Mouse (Mus musculus): ENCODE measurements around the gene Map3k10. TPM values are rescaled to one million over a fixed set of nuclear protein-coding genes. Genes with fewer than 3 reads are reported as not detected.

Map3k10 gene
- total and polyA plus RNA-seq, 2 experiments: 10.0 to 20.1 TPM

- TF ChIP-seq CTCF (IDR thresholded peaks at IDR 0.05; ENCODE audit: low read depth, low read length) (no peak), POLR2A (IDR thresholded peaks at IDR 0.05; ENCODE audit: extremely low read depth, insufficient read depth, low read length) (no peak)
- no peaks in the 10 kb centered on the region for H3K27me3 ChIP-seq (ENCODE audit: control insufficient read depth, insufficient read depth, low read length)
- H3K4me3 ChIP-seq (ENCODE audit: insufficient read depth, low read depth, low read length): no peak overlapping the region
- no peak overlapping the region for H3K27ac ChIP-seq (replicated peaks; ENCODE audit: insufficient read depth, low read depth, low read length)
- no peak for DNase-seq (ENCODE audit: extremely low read depth, low read depth, low spot score)
- WGBS: 97% methylated on average over 4 of the region's 4 CpGs
- H3K9ac ChIP-seq (ENCODE audit: low read depth, low read length): no peak overlapping the region
- H3K36me3 ChIP-seq (ENCODE audit: control insufficient read depth, insufficient read depth, low read length): no peaks in the 10 kb centered on the region
- H3K4me1 ChIP-seq (ENCODE audit: control insufficient read depth, insufficient read depth, low read length): 0 out of 2 replicates have a peak, but pooled peaks cover under 1% of the 10 kb centered on the region
- no peaks in the 10 kb centered on the region for H3K79me2 ChIP-seq (ENCODE audit: control insufficient read depth, insufficient read depth, low read length)
Observed at GRCm38 (mm10) chr7:27662038-27662437, 12.4 kb downstream of the Map3k10 start.

GRCm38 (mm10) chr7:27658712-27659663 lies 15.4 kb downstream of the Map3k10 start:
- WGBS: 79% methylated on average over 14 of the region's 14 CpGs

GRCm38 (mm10) chr7:27657824-27658395 lies 16.5 kb downstream of the Map3k10 start:
- Histone ChIP-seq H3K4me1 (ENCODE audit: control insufficient read depth, insufficient read depth, low read length) (no peaks in the 10 kb centered on the region), H3K27me3 (ENCODE audit: control insufficient read depth, insufficient read depth, low read length) (peaks cover 20% of the 10 kb centered on the region), H3K79me2 (ENCODE audit: control insufficient read depth, insufficient read depth, low read length) (no peaks in the 10 kb centered on the region), H3K36me3 (ENCODE audit: control insufficient read depth, insufficient read depth, low read length) (no peaks in the 10 kb centered on the region), H3K9ac (ENCODE audit: low read depth, low read length) (no peak overlapping the region), H3K4me3 (ENCODE audit: insufficient read depth, low read depth, low read length) (no peak overlapping the region), H3K27ac (replicated peaks; ENCODE audit: insufficient read depth, low read depth, low read length) (no peak overlapping the region)
- no peak for DNase-seq (ENCODE audit: extremely low read depth, low read depth, low spot score)
- WGBS: 57% methylated on average over 53 of the region's 53 CpGs
- TF ChIP-seq CTCF (IDR thresholded peaks at IDR 0.05; ENCODE audit: low read depth, low read length): no peak
- TF ChIP-seq POLR2A (IDR thresholded peaks at IDR 0.05; ENCODE audit: extremely low read depth, insufficient read depth, low read length): no peak

More at GRCm38 (mm10) chr7:27658712-27659663, 15.4 kb downstream of the Map3k10 start:
- TF ChIP-seq CTCF (IDR thresholded peaks at IDR 0.05; ENCODE audit: low read depth, low read length) (no peak), POLR2A (IDR thresholded peaks at IDR 0.05; ENCODE audit: extremely low read depth, insufficient read depth, low read length) (no peak)
- Histone ChIP-seq H3K9ac (ENCODE audit: low read depth, low read length) (no peak overlapping the region), H3K4me1 (ENCODE audit: control insufficient read depth, insufficient read depth, low read length) (no peaks in the 10 kb centered on the region), H3K27me3 (ENCODE audit: control insufficient read depth, insufficient read depth, low read length) (peaks cover 14% of the 10 kb centered on the region), H3K4me3 (ENCODE audit: insufficient read depth, low read depth, low read length) (no peak overlapping the region), H3K36me3 (ENCODE audit: control insufficient read depth, insufficient read depth, low read length) (no peaks in the 10 kb centered on the region), H3K27ac (replicated peaks; ENCODE audit: insufficient read depth, low read depth, low read length) (no peak overlapping the region), H3K79me2 (ENCODE audit: control insufficient read depth, insufficient read depth, low read length) (no peaks in the 10 kb centered on the region)
- DNase-seq (ENCODE audit: extremely low read depth, low read depth, low spot score): no peak

GRCm38 (mm10) chr7:27656600-27656999 lies 17.8 kb downstream of the Map3k10 start:
- H3K79me2 ChIP-seq (ENCODE audit: control insufficient read depth, insufficient read depth, low read length): no peaks in the 10 kb centered on the region
- DNase-seq (ENCODE audit: extremely low read depth, low read depth, low spot score): no peak
- TF ChIP-seq POLR2A (IDR thresholded peaks at IDR 0.05; ENCODE audit: extremely low read depth, insufficient read depth, low read length) (no peak), CTCF (IDR thresholded peaks at IDR 0.05; ENCODE audit: low read depth, low read length) (no peak)
- H3K9ac ChIP-seq (ENCODE audit: low read depth, low read length): no peak overlapping the region
- 93% methylated on average over 16 of the region's 16 CpGs for WGBS
- H3K4me3 ChIP-seq (ENCODE audit: insufficient read depth, low read depth, low read length): no peak overlapping the region
- H3K36me3 ChIP-seq (ENCODE audit: control insufficient read depth, insufficient read depth, low read length): no peaks in the 10 kb centered on the region
- no peak overlapping the region for H3K27ac ChIP-seq (replicated peaks; ENCODE audit: insufficient read depth, low read depth, low read length)
- peaks cover 23% of the 10 kb centered on the region for H3K27me3 ChIP-seq (ENCODE audit: control insufficient read depth, insufficient read depth, low read length)
- H3K4me1 ChIP-seq (ENCODE audit: control insufficient read depth, insufficient read depth, low read length): no peaks in the 10 kb centered on the region

GRCm38 (mm10) chr7:27655545-27655944 lies 18.9 kb downstream of the Map3k10 start:
- TF ChIP-seq CTCF (IDR thresholded peaks at IDR 0.05; ENCODE audit: low read depth, low read length) (no peak), POLR2A (IDR thresholded peaks at IDR 0.05; ENCODE audit: extremely low read depth, insufficient read depth, low read length) (no peak)
- no peak overlapping the region for H3K4me3 ChIP-seq (ENCODE audit: insufficient read depth, low read depth, low read length)
- no peak for DNase-seq (ENCODE audit: extremely low read depth, low read depth, low spot score)
- 53% methylated on average over 11 of the region's 11 CpGs for WGBS
- H3K79me2 ChIP-seq (ENCODE audit: control insufficient read depth, insufficient read depth, low read length): no peaks in the 10 kb centered on the region
- peaks cover 23% of the 10 kb centered on the region for H3K27me3 ChIP-seq (ENCODE audit: control insufficient read depth, insufficient read depth, low read length)
- H3K9ac ChIP-seq (ENCODE audit: low read depth, low read length): no peak overlapping the region
- H3K27ac ChIP-seq (replicated peaks; ENCODE audit: insufficient read depth, low read depth, low read length): no peak overlapping the region
- H3K4me1 ChIP-seq (ENCODE audit: control insufficient read depth, insufficient read depth, low read length): no peaks in the 10 kb centered on the region
- no peaks in the 10 kb centered on the region for H3K36me3 ChIP-seq (ENCODE audit: control insufficient read depth, insufficient read depth, low read length)

Measured in liver, adult 2 months (tissue).